Mouse (Mus musculus) ES-E14 (cell line): ENCODE results near the gene Mrps34. TPM values are rescaled to one million over a fixed set of nuclear protein-coding genes. Genes with fewer than 3 reads are reported as not detected.

Source experiments
- DNase-seq: peaks from one replicate; pipeline ENCODE4 v3.0.0-alpha.2; 2013; ENCODE audit warnings: low read depth, low spot score
- H3K27ac ChIP-seq: 2 replicates; pipeline ENCODE4 v1.5.1; 2012; ENCODE audit warnings: low read depth, mild to moderate bottlenecking, low read length, moderate library complexity, mixed read lengths; ENCODE audit not compliant: poor library complexity, insufficient read depth, severe bottlenecking
- H3K36me3 ChIP-seq: 2 replicates; pipeline ENCODE4 v1.6.1; 2012; ENCODE audit warnings: mild to moderate bottlenecking, low read length, moderate library complexity, mixed read lengths; ENCODE audit not compliant: control insufficient read depth, poor library complexity, insufficient read depth, severe bottlenecking
- H3K4me1 ChIP-seq, 2 experiments: fragments of 150-350 bp in 1 of 2; sonication (generic) in 1 of 2; 2 replicates each; pipeline ENCODE4 v1.6.1; 2012; ENCODE audit warnings: low read length in 2 of 2, mild to moderate bottlenecking in 1 of 2, mixed read lengths in 1 of 2; ENCODE audit not compliant: control insufficient read depth in 2 of 2, insufficient read depth in 2 of 2, poor library complexity in 1 of 2
- H3K4me3 ChIP-seq, 2 experiments: fragments of 150-350 bp in 1 of 2; sonication (generic) in 1 of 2; 2 replicates each; pipeline ENCODE4 v1.5.1; 2012; ENCODE audit warnings: low read length in 2 of 2, low read depth in 1 of 2, mild to moderate bottlenecking in 1 of 2, mixed read lengths in 1 of 2; ENCODE audit not compliant: insufficient read depth in 1 of 2, poor library complexity in 1 of 2, severe bottlenecking in 1 of 2
- H3K9ac ChIP-seq: 2 replicates; pipeline ENCODE4 v1.6.1; 2012; ENCODE audit warnings: low read depth, mild to moderate bottlenecking, low read length, mixed read lengths; ENCODE audit not compliant: poor library complexity, insufficient read depth, severe bottlenecking
- H3K9me3 ChIP-seq: fragments of 150-350 bp; sonication (generic); 2 replicates; pipeline ENCODE4 v1.6.1; 2012; ENCODE audit warnings: low read depth, mild to moderate bottlenecking, low read length; ENCODE audit not compliant: control insufficient read depth, insufficient read depth
- CHD2 ChIP-seq: IDR thresholded peaks from 2 replicates; pipeline ENCODE4 v1.6.1; 2014; ENCODE audit warnings: mild to moderate bottlenecking, low read depth, low read length, inconsistent platforms
- HCFC1 ChIP-seq: IDR thresholded peaks from 2 replicates; pipeline ENCODE4 v1.6.1; 2012; ENCODE audit warnings: low read length, inconsistent platforms, borderline replicate concordance; ENCODE audit not compliant: insufficient read depth
- MAFK ChIP-seq: IDR thresholded peaks from 2 replicates; pipeline ENCODE4 v1.6.1; 2014; ENCODE audit warnings: mild to moderate bottlenecking, low read depth, low read length, inconsistent platforms; ENCODE audit not compliant: insufficient read depth
- ZC3H11A ChIP-seq: IDR thresholded peaks from 2 replicates; pipeline ENCODE4 v1.6.1; 2012; ENCODE audit warnings: low read depth, mild to moderate bottlenecking, inconsistent platforms, low read length, borderline replicate concordance
- ZNF384 ChIP-seq: IDR thresholded peaks from 2 replicates; pipeline ENCODE4 v1.6.1; 2012; ENCODE audit warnings: low read depth, low read length, inconsistent platforms
- in situ Hi-C, 2 experiments: fragments of 600-800 bp; cut with MboI; formaldehyde crosslinking; loops; one replicate each; pipeline ENCODE4 v1.15.1; 2025; ENCODE audit warnings: low sequenced_read_pairs in 2 of 2, inconsistent platforms in 1 of 2; ENCODE audit not compliant: unreplicated experiment in 2 of 2
- total RNA-seq: library from RNA; depleted of rRNA; stranded (reverse); fragments of 300-350 nt; gene quantifications from 2 replicates; pipeline ENCODE4 v1.2.3, GENCODE M21; 2012

Gene Mrps34
- total RNA-seq, 1 experiment = 36.1 TPM

DNA sequence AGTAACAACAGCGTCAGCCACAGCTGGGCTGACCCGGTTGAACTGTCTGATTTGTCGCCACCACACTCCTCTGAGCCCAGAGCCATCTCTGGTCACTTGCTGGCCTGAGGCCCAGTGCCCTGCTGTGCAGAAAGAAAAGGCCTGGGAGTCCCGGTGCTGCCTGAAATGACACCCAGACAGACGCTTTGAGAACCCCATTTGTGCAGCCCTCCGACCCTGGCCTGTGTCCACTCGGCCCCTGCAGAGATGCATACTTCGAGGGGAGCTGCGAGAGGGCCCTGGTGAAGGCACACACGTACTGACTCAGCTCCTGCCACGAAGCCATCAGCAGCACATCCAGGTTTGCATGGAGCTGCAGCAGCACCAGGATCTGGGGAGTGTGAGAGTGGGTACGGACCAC, 2.1 kb upstream of the Mrps34 start:
- H3K9ac ChIP-seq = no peak overlapping the region
- TF ChIP-seq CHD2 = no peak
- no peak for TF ChIP-seq ZC3H11A
- TF ChIP-seq ZNF384 = no peak
- in situ Hi-C loops = no loop called here
- no peaks in the 10 kb centered on the region for H3K9me3 ChIP-seq
- H3K27ac ChIP-seq = no peak overlapping the region
- no peak overlapping the region for H3K4me3 ChIP-seq
- H3K36me3 ChIP-seq = peaks cover 43% of the 10 kb centered on the region
- no peak for DNase-seq
- H3K4me1 ChIP-seq = peaks cover 0 to 14% of the 10 kb centered on the region in 2 experiments; a peak in 2 of 4 replicates

DNA sequence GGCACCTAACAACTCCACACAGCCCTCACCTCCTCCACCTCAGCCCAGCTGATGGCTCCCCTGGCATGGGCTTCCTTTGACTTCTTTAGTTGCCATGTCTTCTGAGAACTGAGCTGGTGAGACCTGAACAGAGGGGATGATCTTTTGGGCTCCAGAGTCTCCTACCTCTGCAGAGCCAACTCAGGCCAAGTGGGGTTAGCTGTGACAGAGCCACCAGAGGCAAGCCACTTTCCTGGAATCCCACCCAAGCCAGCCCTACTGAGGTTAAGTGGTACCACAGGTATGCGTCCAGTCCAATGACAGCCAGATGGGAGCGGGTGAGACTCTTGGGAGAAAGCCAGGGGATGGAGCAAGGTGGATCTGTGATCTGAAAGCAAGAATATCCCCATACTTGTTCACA, 1.6 kb upstream of the Mrps34 start:
- Histone ChIP-seq H3K9ac (no peak overlapping the region), H3K27ac (no peak overlapping the region), H3K9me3 (no peaks in the 10 kb centered on the region), H3K4me3 (no peak overlapping the region), H3K4me1 (peaks cover 0 to 14% of the 10 kb centered on the region in 2 experiments; a peak in 2 of 4 replicates), H3K36me3 (peaks cover 44% of the 10 kb centered on the region)
- in situ Hi-C loops = no loop called here
- TF ChIP-seq HCFC1 = no peak
- no peak for TF ChIP-seq ZNF384
- no peak for TF ChIP-seq MAFK
- no peak for TF ChIP-seq ZC3H11A
- TF ChIP-seq CHD2 = no peak
- no peak for DNase-seq

DNA sequence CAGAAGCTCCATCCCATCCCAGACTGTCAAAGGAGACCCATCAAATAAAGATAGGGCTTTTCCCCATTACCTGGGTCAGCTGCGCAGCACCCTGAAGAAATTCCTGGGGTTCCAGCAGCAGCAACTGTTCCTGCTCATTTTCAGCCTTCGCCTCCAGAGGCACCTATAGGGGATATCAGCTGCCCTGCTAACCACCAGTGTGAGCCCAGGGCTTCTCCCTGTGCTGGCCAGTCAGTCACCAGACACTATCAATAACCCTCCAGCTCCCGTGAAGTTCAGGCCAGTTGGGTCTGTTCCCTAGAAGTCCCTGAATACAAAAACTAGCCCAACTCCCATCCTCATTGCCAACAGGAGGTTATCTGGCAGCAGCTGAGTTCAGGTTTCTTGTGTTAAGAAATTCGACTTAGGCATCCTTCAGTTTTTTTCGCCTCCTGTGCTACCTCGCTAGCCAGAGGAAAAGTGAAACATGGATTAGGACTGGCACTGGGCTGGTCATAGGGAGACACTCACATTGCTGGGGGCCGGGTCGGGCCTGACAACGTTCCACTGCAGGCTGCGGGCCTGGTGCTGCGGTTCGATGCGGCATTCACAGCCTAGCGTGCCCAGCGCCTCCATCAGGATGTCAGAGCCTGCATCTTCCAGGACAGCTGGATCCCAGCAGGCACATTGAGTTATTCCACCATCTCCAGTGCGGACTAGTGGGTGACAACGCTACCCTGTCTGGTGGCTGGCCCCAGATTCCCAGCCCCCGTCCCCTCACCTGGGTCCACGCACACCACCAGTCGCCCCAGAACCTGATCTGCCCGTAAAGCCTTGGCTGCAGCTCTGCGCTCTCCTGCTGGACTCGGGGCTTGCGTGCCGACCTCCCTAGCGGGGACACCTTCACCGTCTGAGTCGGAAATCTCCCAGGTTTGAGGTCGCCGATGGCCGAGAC, 588 bp upstream of the Mrps34 start:
- H3K4me1 ChIP-seq = peaks cover 0 to 15% of the 10 kb centered on the region in 2 experiments; a peak in 2 of 4 replicates
- H3K9me3 ChIP-seq = no peaks in the 10 kb centered on the region
- in situ Hi-C loops = no loop called here
- H3K4me3 ChIP-seq = peak overlapping the region; percentile 83 to 88
- peaks cover 46% of the 10 kb centered on the region for H3K36me3 ChIP-seq
- DNase-seq = no peak
- peak overlapping the region; percentile 87 for H3K9ac ChIP-seq
- TF ChIP-seq CHD2 = no peak
- no peak for TF ChIP-seq HCFC1
- TF ChIP-seq ZNF384 = no peak
- no peak for TF ChIP-seq ZC3H11A
- TF ChIP-seq MAFK = no peak
- no peak overlapping the region for H3K27ac ChIP-seq

DNA sequence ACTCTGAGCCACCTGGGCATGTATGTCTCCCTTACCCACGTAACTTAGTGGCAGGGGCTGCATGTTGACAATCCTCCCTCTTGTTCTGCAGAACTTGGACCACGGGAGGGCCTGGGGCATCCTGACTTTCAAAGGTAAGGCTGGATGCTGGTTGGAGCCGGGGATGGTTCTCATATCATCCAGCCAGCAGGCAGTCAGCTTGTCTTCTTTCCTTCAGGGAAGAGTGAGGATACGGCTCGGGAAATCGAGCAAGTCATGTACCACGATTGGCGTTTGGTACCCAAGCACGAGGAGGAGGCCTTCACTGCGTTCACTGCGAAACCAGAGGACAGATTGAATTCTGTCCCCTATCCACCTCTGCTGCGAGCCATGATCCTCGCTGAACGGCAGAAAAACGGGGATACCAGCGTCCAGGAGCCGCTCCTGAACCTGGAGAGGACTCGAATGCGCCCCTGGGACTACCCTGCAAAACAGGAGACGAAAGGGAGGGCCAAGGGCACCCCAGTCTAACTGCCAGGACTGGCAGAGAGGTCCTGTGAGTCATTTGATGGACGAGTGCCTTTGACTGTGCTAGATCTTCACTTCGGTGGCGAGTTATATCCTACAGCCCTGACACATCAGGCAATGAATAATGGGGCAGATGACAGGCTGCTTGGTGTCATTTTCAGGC, 790 bp downstream of the Mrps34 start:
- H3K9me3 ChIP-seq = no peaks in the 10 kb centered on the region
- peaks cover 53% of the 10 kb centered on the region for H3K36me3 ChIP-seq
- H3K27ac ChIP-seq = no peak overlapping the region
- TF ChIP-seq CHD2 = no peak
- no peak for TF ChIP-seq ZNF384
- no peak for TF ChIP-seq ZC3H11A
- TF ChIP-seq HCFC1 = no peak
- TF ChIP-seq MAFK = no peak
- H3K4me3 ChIP-seq = peak overlapping the region; percentile 83 to 88
- peaks cover 0 to 14% of the 10 kb centered on the region in 2 experiments; a peak in 2 of 4 replicates for H3K4me1 ChIP-seq
- in situ Hi-C loops = no loop called here
- peak overlapping the region; percentile 87 for H3K9ac ChIP-seq
- no peak for DNase-seq
